Mouse (Mus musculus): ENCODE data around the gene Sart1. TPM values are rescaled to one million over a fixed set of nuclear protein-coding genes. Genes with fewer than 3 reads are reported as not detected.

Gene Sart1
- polyA plus RNA-seq, 1 experiment = 23.3 TPM

DNA sequence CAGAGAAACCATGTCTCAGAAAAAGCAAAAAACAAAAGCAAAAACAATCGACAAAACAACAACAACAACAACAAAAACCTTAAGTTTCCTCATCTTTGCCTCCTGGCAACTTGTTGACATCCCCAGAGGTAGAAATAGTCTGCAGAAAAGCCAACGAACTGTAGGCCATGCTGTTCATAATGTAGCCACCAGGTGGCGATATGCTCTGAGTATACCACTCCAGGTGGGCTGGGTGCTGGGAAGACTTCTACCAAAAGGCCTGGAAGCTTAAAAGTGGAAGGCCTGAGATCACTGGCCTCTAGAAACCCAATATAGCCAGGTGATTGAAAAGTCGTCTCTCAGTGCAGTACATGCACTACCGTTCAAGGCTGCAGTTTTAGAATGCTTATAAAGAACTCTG lies 50.5 kb downstream of the Sart1 start:
- WGBS = 14% methylated on average over 5 of the region's 5 CpGs
- DNase-seq (ENCODE audit: low read depth, low spot score) = peak; percentile 54

DNA sequence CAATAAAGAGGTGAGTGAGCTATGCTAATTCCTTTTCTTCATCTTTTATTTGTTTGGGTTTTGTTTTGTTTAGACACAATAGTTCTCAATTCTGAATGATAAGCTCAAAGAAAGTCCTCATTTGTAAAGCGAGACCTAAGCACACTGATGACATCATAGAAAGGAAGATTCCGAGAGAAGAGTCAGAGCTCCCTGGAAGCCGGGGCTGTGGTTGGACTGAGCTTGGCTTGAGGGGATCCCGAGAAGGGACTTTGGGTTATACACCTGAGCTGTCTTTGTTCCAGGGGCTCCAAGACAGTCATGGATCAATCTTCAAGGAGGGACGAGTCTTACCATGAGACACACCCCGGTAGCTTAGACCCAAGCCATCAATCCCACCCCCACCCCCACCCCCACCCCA lies 53.1 kb downstream of the Sart1 start, which contains the start of gene Catsper1:
Gene Catsper1 (plus strand): TSS at position 301 of the 400 bp plus-strand sequence.
- 77% methylated on average over 6 of the region's 6 CpGs for WGBS
- no peak for DNase-seq (ENCODE audit: low read depth, low spot score)

DNA sequence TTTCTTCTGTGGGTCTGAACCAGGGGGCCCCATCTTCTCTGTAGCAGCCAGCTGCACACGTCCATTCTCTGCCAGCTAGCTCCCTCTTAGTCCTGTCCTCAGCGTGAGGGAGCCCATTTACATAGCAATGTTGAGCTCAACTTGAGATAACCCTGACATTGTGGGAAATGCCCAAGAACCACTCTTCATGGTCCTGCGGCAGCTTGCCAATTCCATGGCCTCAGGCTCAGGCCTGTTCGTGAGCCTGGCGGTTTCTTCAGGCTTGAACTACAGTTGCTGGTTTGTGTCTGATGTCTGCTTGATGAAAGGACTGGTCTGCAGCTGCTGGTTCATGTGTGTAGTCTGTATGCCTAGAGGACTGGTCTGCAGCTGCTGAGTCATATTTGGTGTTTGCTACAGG lies 53.8 kb downstream of the Sart1 start:
- WGBS = 77% methylated on average over 5 of the region's 5 CpGs
- no peak for DNase-seq (ENCODE audit: low read depth, low spot score)

DNA sequence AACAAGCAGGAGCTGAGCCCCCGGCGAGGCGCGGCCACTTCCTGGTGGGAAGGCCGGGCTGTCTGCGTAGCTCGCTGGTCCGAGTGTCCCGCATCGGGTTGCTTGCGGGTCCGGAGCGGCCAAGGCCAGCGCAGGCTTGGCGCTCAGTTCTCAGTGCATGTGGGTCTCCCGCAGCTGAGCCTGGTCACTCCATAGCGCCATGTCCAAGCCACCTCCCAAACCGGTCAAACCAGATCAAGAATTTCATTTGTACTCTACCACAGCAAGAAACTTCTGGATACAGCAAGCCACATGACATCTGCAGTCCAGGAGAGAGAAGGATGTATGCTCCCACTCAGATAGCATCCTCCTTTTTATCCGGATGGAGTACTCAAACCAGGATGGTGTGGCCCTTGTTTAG lies 60.5 kb downstream of the Sart1 start:
- DNase-seq (ENCODE audit: low read depth, low spot score) = no peak
- WGBS = 59% methylated on average over 19 of the region's 19 CpGs

Other genes with a start within 250 kb of the Sart1 start
- gene Pacs1, start 115.6 kb downstream of the Sart1 start, polyA plus RNA-seq (2012; rRNA removed) = 6.7 and 7.3 TPM in 2 replicates
- 71.5 and 85.8 TPM in 2 replicates for gene Sf3b2, start 93.2 kb downstream of the Sart1 start, polyA plus RNA-seq (2012; rRNA removed)
- 0.05 and 0.16 TPM in 2 replicates for gene Gal3st3, start 90.4 kb downstream of the Sart1 start, polyA plus RNA-seq (2012; rRNA removed)
- not detected in 2 replicates for gene Catsper1, start 53.0 kb downstream of the Sart1 start, polyA plus RNA-seq (2012; rRNA removed)
- gene Cst6, start 39.1 kb downstream of the Sart1 start, polyA plus RNA-seq (2012; rRNA removed) = 287 and 392 TPM in 2 replicates
- gene Eif1ad, start 22.0 kb downstream of the Sart1 start, polyA plus RNA-seq (2012; rRNA removed) = 26.9 and 35.5 TPM in 2 replicates
- gene Banf1, start 21.5 kb downstream of the Sart1 start, polyA plus RNA-seq (2012; rRNA removed) = 196 and 232 TPM in 2 replicates
- 0.45 and 1.2 TPM in 2 replicates for gene Tsga10ip, start 13.8 kb upstream of the Sart1 start, polyA plus RNA-seq (2012; rRNA removed)
- 98.0 and 108 TPM in 2 replicates for gene Drap1, start 36.3 kb upstream of the Sart1 start, polyA plus RNA-seq (2012; rRNA removed)
- gene AI837181, start 36.4 kb upstream of the Sart1 start, polyA plus RNA-seq (2012; rRNA removed) = 51.9 and 55.5 TPM in 2 replicates
- 0.12 and 0.60 TPM in 2 replicates for gene Fosl1, start 58.8 kb upstream of the Sart1 start, polyA plus RNA-seq (2012; rRNA removed)
- 2.1 and 2.4 TPM in 2 replicates for gene Ccdc85b, start 69.2 kb upstream of the Sart1 start, polyA plus RNA-seq (2012; rRNA removed)
- gene Fibp, start 71.9 kb upstream of the Sart1 start, polyA plus RNA-seq (2012; rRNA removed) = 140 and 162 TPM in 2 replicates
- gene Ctsw, start 79.8 kb upstream of the Sart1 start, polyA plus RNA-seq (2012; rRNA removed) = 12.4 and 14.9 TPM in 2 replicates
- 30.2 and 37.5 TPM in 2 replicates for gene Efemp2, start 85.3 kb upstream of the Sart1 start, polyA plus RNA-seq (2012; rRNA removed)
- 23.6 and 29.1 TPM in 2 replicates for gene Mus81, start 99.7 kb upstream of the Sart1 start, polyA plus RNA-seq (2012; rRNA removed)
- gene Cfl1, start 101.8 kb upstream of the Sart1 start, polyA plus RNA-seq (2012; rRNA removed) = 697 and 725 TPM in 2 replicates
- 0.14 and 0.15 TPM in 2 replicates for gene 1700020D05Rik, start 115.1 kb upstream of the Sart1 start, polyA plus RNA-seq (2012; rRNA removed)
- gene Snx32, start 121.8 kb upstream of the Sart1 start, polyA plus RNA-seq (2012; rRNA removed) = 3.2 and 3.7 TPM in 2 replicates
- 26.6 and 45.5 TPM in 2 replicates for gene Ovol1, start 171.9 kb upstream of the Sart1 start, polyA plus RNA-seq (2012; rRNA removed)
- 11.9 and 19.5 TPM in 2 replicates for gene Ap5b1, start 179.3 kb upstream of the Sart1 start, polyA plus RNA-seq (2012; rRNA removed)
- 45.1 and 47.1 TPM in 2 replicates for gene Rnaseh2c, start 213.2 kb upstream of the Sart1 start, polyA plus RNA-seq (2012; rRNA removed)
- 43.6 and 54.2 TPM in 2 replicates for gene Kat5, start 221.5 kb upstream of the Sart1 start, polyA plus RNA-seq (2012; rRNA removed)
- gene Rela, start 248.8 kb upstream of the Sart1 start, polyA plus RNA-seq (2012; rRNA removed) = 46.7 and 47.6 TPM in 2 replicates